Mouse (Mus musculus) liver, embryonic 12.5 days (tissue): ENCODE data around the gene Serpinb6b. TPM values are rescaled to one million over a fixed set of nuclear protein-coding genes. Genes with fewer than 3 reads are reported as not detected.
"Not testable (repeated sequence)": the region's sequence is repeated elsewhere in the genome, so short reads cannot be mapped to it uniquely, and the experiment has no call there.

ENCODE experiments used
- ATAC-seq: fragments of 200-750 bp; cut with Nextera tagmentation; 2 replicates; pipeline ENCODE4 v1.8.0; 2017; ENCODE audit warnings: moderate number of reproducible peaks, mild to moderate bottlenecking, moderate library complexity
- H3K27ac ChIP-seq: fragments of 300-500 bp; sonication (generic); 2 replicates; pipeline ENCODE4 v1.5.1; 2016; ENCODE audit warnings: mild to moderate bottlenecking
- H3K27me3 ChIP-seq: fragments of 300-500 bp; sonication (generic); replicated peaks from 2 replicates; pipeline ENCODE4 v1.6.1; 2016; ENCODE audit warnings: mild to moderate bottlenecking, moderate library complexity
- H3K36me3 ChIP-seq: fragments of 300-500 bp; sonication (generic); 2 replicates; pipeline ENCODE4 v1.6.1; 2016; ENCODE audit warnings: mild to moderate bottlenecking, moderate library complexity
- H3K4me1 ChIP-seq: fragments of 300-500 bp; sonication (generic); 2 replicates; pipeline ENCODE4 v1.6.1; 2016
- H3K4me2 ChIP-seq: fragments of 300-500 bp; sonication (generic); 2 replicates; pipeline ENCODE4 v1.6.1; 2016; ENCODE audit warnings: mild to moderate bottlenecking, moderate library complexity
- H3K4me3 ChIP-seq: fragments of 300-500 bp; sonication (generic); 2 replicates; pipeline ENCODE4 v1.5.1; 2016; ENCODE audit warnings: mild to moderate bottlenecking, moderate library complexity
- H3K9ac ChIP-seq: fragments of 300-500 bp; sonication (generic); 2 replicates; pipeline ENCODE4 v1.6.1; 2016; ENCODE audit warnings: mild to moderate bottlenecking, moderate library complexity
- H3K9me3 ChIP-seq: fragments of 300-500 bp; sonication (generic); replicated peaks from 2 replicates; pipeline ENCODE4 v1.6.1; 2016; ENCODE audit warnings: mild to moderate bottlenecking, moderate library complexity
- WGBS: fragments of 180-500 bp; shearing (Covaris S2); methylation state at CpG from one replicate; pipeline ENCODE4 v1.1.7; 2016; ENCODE audit not compliant: insufficient replicate concordance; 5-methylcytosine and 5-hydroxymethylcytosine counted together
- polyA plus RNA-seq: library from polyadenylated mRNA; unstranded; fragments of >200 nt; fragmentation: Nextera tagmentation; extraction: Ambion mirVana; gene quantifications from 2 replicates; pipeline ENCODE4 v1.2.1, GENCODE M21; 2016

The Serpinb6b gene
- polyA plus RNA-seq, 1 experiment from 2014 or later, result 5.2 TPM

- 63% methylated on average over 7 of the region's 7 CpGs for WGBS
- ATAC-seq, H3K4me3 ChIP-seq, H3K9ac ChIP-seq, H3K4me1 ChIP-seq, H3K9me3 ChIP-seq, H3K36me3 ChIP-seq, H3K27ac ChIP-seq, H3K4me2 ChIP-seq, H3K27me3 ChIP-seq: not testable (repeated sequence)
These were observed 6.5 kb upstream of the Serpinb6b start for GRCm38 (mm10) chr13:32958521-32958920.

- Histone ChIP-seq H3K9me3 (no peaks in the 10 kb centered on the region), H3K36me3 (no peaks in the 10 kb centered on the region), H3K4me2 (no peak overlapping the region), H3K4me3 (no peak overlapping the region), H3K27me3 (no peaks in the 10 kb centered on the region), H3K4me1 (peaks cover 52% of the 10 kb centered on the region), H3K9ac (no peak overlapping the region), H3K27ac (peak overlapping the region; percentile 8)
- ATAC-seq, result no peak
- WGBS, result 75% methylated on average over 9 of the region's 9 CpGs
These were observed 837 bp upstream of the Serpinb6b start for GRCm38 (mm10) chr13:32963990-32964753.

DNA sequence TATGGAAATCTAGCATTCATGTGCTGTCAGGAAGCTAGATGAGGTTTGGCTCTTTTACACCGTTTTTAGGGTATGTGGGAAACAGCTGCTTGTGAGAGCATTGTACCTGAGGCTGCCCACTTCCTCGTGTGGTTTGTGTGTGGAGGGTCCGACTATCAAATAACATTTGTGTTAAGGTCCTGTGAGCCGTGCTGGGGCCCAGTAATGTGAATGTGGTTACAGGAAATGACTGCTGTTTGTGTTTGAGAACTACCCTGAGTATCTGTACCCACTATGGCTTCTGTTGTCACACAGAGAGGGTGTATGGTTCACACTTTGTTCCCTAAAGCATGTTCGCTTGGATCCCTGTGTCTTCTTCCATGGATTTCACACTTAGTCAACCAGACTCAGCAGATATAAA is 1.1 kb downstream of the Serpinb6b start:
- no peak overlapping the region for H3K4me3 ChIP-seq
- H3K27me3 ChIP-seq, result no peaks in the 10 kb centered on the region
- 28% methylated on average over 5 of the region's 5 CpGs for WGBS
- H3K4me1 ChIP-seq, result peaks cover 71% of the 10 kb centered on the region
- H3K9me3 ChIP-seq, result no peaks in the 10 kb centered on the region
- no peaks in the 10 kb centered on the region for H3K36me3 ChIP-seq
- peak overlapping the region; percentile 75 for H3K4me2 ChIP-seq
- no peak for ATAC-seq
- peak overlapping the region; percentile 67 for H3K9ac ChIP-seq
- peak overlapping the region; percentile 77 for H3K27ac ChIP-seq

DNA sequence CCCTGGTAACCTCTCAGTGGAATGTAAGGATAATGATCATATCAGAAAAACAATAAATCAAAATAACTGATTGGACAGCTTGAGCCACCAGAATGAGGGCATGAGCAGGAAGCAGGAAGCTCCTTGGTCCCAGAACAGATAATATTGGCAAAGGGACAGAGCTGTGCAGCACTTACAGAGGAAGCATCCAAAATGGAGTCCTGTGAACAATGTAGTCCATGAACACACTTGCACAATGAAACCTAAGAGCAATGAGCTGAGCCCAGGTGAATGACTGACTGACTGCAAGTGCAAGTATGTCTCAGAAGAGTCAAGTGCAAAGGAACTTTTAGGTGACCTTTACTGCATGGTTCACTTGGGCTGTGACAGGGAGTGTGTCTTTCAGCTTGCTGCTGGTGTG is 2.2 kb downstream of the Serpinb6b start:
- no peak for ATAC-seq
- no peak overlapping the region for H3K4me2 ChIP-seq
- peak overlapping the region; percentile 96 for H3K27ac ChIP-seq
- H3K27me3 ChIP-seq, result no peaks in the 10 kb centered on the region
- peaks cover 79% of the 10 kb centered on the region for H3K4me1 ChIP-seq
- peak overlapping the region; percentile 20; the same call in 1 of the 2 replicates for H3K9ac ChIP-seq
- H3K4me3 ChIP-seq, result no peak overlapping the region
- H3K36me3 ChIP-seq, result 0 out of 2 replicates have a peak, but pooled peaks cover 3% of the 10 kb centered on the region
- H3K9me3 ChIP-seq, result no peaks in the 10 kb centered on the region

DNA sequence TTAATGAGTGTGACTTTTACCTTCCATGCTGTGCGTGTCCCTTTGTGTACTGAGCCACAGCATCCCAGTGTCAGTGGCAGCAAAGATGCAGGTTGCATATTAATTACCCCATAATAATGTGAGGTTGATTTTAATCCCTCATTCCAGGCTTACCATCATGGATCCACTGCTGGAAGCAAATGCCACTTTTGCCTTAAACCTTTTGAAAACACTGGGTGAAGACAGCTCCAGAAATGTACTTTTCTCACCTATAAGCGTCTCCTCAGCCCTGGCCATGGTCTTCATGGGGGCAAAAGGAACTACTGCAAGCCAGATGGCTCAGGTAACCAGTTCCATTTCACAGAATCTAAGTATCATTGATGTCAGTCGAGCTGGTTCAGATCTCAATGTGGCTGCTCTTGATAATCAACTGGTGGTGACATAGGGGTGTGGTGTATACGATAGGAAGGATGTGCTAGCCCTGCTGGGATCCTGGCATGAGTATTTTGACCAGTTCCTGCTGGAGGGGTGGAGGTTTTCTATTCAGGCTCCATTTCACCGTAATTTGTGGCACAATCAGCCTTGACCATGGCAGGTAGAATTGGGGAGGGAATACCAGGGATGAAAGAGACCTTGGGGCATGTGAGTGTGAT is 3.5 kb downstream of the Serpinb6b start:
- H3K36me3 ChIP-seq, result 0 out of 2 replicates have a peak, but pooled peaks cover 3% of the 10 kb centered on the region
- peak overlapping the region; percentile 52 for H3K4me3 ChIP-seq
- H3K9ac ChIP-seq, result peak overlapping the region; percentile 78

DNA sequence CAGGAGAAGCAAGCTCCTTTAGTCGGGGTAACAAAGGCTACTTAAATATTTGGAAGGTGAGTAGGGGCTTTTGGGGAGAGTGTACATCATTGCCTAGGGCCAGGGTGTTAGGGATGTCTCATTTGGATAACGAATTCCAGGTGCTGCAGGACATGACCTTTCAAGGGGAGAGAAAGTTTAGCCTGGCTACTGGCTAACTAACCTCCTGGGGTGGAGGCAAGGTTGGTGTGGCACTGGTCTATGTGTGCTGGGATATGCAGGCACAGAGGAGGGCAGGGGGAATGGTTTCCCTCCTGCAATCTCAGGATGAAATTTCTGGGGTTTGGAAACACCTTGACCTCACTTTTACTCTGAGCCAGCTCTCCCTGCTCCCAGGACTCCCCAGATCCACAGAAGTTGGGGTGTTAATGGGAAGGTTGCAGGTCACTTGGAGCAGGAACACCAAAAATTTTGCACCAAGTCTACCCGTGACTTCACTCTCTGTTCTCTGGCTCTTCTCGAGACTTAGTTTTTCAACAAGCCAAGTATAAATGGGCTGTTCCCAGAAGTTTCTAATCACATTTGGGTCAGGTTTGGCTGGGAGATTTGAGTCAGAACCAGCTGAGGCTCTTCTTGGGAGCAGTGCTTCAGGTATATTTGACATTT is 4.1 kb downstream of the Serpinb6b start:
- H3K4me2 ChIP-seq, result peak overlapping the region; percentile 78
- 49% methylated on average over 4 of the region's 4 CpGs for WGBS
- peak; percentile 78 for ATAC-seq
- peak overlapping the region; percentile 52 for H3K4me3 ChIP-seq
- H3K9me3 ChIP-seq, result no peaks in the 10 kb centered on the region
- H3K36me3 ChIP-seq, result 0 out of 2 replicates have a peak, but pooled peaks cover 3% of the 10 kb centered on the region
- peaks cover 74% of the 10 kb centered on the region for H3K4me1 ChIP-seq
- H3K27me3 ChIP-seq, result no peaks in the 10 kb centered on the region
- peak overlapping the region; percentile 96 for H3K27ac ChIP-seq
- H3K9ac ChIP-seq, result peak overlapping the region; percentile 78

More for the DNA sequence above, 3.5 kb downstream of the Serpinb6b start:
- Histone ChIP-seq H3K4me2 (peak overlapping the region; percentile 78), H3K27ac (peak overlapping the region; percentile 96), H3K27me3 (no peaks in the 10 kb centered on the region), H3K9me3 (no peaks in the 10 kb centered on the region), H3K4me1 (peaks cover 74% of the 10 kb centered on the region)
- 30% methylated on average over 5 of the region's 5 CpGs for WGBS
- peak; percentile 97 for ATAC-seq

GRCm38 (mm10) chr13:32969641-32970040 is 4.6 kb downstream of the Serpinb6b start:
- WGBS, result 70% methylated on average over 1 of the region's 1 CpGs
- H3K27ac ChIP-seq, result peak overlapping the region; percentile 96
- no peaks in the 10 kb centered on the region for H3K27me3 ChIP-seq
- peak overlapping the region; percentile 78 for H3K9ac ChIP-seq
- peaks cover 71% of the 10 kb centered on the region for H3K4me1 ChIP-seq
- ATAC-seq, result no peak; the same call in 1 of the 2 replicates
- H3K36me3 ChIP-seq, result 0 out of 2 replicates have a peak, but pooled peaks cover 3% of the 10 kb centered on the region
- peak overlapping the region; percentile 52 for H3K4me3 ChIP-seq
- H3K4me2 ChIP-seq, result peak overlapping the region; percentile 78
- H3K9me3 ChIP-seq, result no peaks in the 10 kb centered on the region

- Histone ChIP-seq H3K36me3 (peaks cover 8% of the 10 kb centered on the region; the same call in 1 of the 2 replicates), H3K4me3 (no peak overlapping the region), H3K9me3 (no peaks in the 10 kb centered on the region), H3K4me2 (peak overlapping the region; percentile 78), H3K27ac (peak overlapping the region; percentile 96), H3K4me1 (peaks cover 71% of the 10 kb centered on the region), H3K27me3 (no peaks in the 10 kb centered on the region), H3K9ac (no peak overlapping the region; the same call in 1 of the 2 replicates)
- ATAC-seq, result no peak
- WGBS, result 60% methylated on average over 3 of the region's 3 CpGs
These were observed 5.8 kb downstream of the Serpinb6b start for GRCm38 (mm10) chr13:32970776-32971175.

DNA sequence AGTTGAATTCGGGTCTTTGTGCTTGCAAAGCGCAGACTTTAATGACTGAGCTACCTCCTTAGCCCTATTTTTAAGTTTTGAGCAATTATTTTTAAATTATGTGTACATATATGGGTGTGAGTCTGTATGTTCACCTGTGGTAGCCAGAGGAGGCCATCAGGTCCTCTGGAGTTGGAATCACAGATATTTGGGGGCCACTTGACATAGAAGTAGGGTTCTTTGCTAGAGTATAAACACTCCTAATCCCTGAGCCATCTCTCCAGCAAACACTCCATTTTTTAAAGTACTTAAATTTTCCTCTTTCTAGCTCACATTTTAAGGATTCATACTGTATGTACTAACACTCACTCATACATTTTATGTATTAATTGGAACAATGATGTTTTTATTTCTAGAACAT is 9.3 kb downstream of the Serpinb6b start:
- WGBS, result 79% methylated on average over 2 of the region's 2 CpGs
- no peak for ATAC-seq

GRCm38 (mm10) chr13:32974889-32975460 is 10.0 kb downstream of the Serpinb6b start:
- 55% methylated on average over 3 of the region's 3 CpGs for WGBS
- Histone ChIP-seq H3K36me3 (peaks cover 19% of the 10 kb centered on the region), H3K9me3 (no peaks in the 10 kb centered on the region), H3K4me3 (no peak overlapping the region), H3K4me1 (peaks cover 33% of the 10 kb centered on the region), H3K27me3 (no peaks in the 10 kb centered on the region), H3K27ac (peak overlapping the region; percentile 36), H3K4me2 (no peak overlapping the region), H3K9ac (no peak overlapping the region)
- ATAC-seq, result 0 out of 2 replicates have a peak, but pooled peaks have one; percentile 27

More for the DNA sequence above, 9.3 kb downstream of the Serpinb6b start:
- Histone ChIP-seq H3K4me2 (no peak overlapping the region), H3K9me3 (no peaks in the 10 kb centered on the region), H3K4me3 (no peak overlapping the region), H3K4me1 (peaks cover 40% of the 10 kb centered on the region), H3K36me3 (peaks cover 19% of the 10 kb centered on the region), H3K9ac (no peak overlapping the region), H3K27me3 (no peaks in the 10 kb centered on the region), H3K27ac (no peak overlapping the region)

GRCm38 (mm10) chr13:32975710-32976109 is 10.7 kb downstream of the Serpinb6b start:
- Histone ChIP-seq H3K9ac (no peak overlapping the region), H3K4me3 (no peak overlapping the region), H3K4me1 (peaks cover 26% of the 10 kb centered on the region), H3K4me2 (no peak overlapping the region), H3K36me3 (peaks cover 19% of the 10 kb centered on the region), H3K9me3 (no peaks in the 10 kb centered on the region), H3K27me3 (no peaks in the 10 kb centered on the region), H3K27ac (peak overlapping the region; percentile 36; the same call in 1 of the 2 replicates)
- WGBS, result 54% methylated on average over 2 of the region's 2 CpGs
- ATAC-seq, result peak; percentile 16; the same call in 1 of the 2 replicates
